Mouse (Mus musculus): ENCODE measurements around the gene Gm9821.

DNA sequence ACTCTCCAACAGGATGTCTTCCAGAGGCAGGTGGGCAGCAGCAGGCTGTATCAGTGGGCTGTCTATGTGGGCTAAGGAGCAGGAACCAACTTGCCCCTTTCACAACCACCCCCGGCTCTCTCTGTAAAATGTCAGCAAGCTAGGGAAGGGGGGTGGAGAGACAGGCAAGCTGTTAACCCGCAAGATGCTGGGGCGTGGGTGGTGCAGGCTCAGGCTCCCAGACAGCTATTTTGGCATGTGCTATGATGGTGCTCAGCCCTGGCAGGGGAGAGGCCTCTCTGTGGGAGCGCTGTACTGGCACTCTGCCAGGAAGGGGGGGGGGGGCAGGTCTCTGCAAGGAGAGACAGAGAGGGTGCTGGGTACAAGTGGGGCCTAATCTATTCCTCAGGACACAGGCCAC, 11.6 kb downstream of the Gm9821 start:
- TF ChIP-seq RAD21 (IDR thresholded peaks at IDR 0.05; ENCODE audit: low read depth, low read length): no peak
- TF ChIP-seq SIN3A (IDR thresholded peaks at IDR 0.05; ENCODE audit: low read length): peak; percentile 74
- no peak for TF ChIP-seq CTCF (IDR thresholded peaks at IDR 0.05 in 2 of 3, conservative IDR thresholded peaks at IDR 0.05 in 1 of 3; ENCODE audit: control insufficient read depth in 1 of 3, insufficient read depth in 1 of 3, low read depth in 2 of 3, low read length in 3 of 3, poor library complexity in 1 of 3, severe bottlenecking in 1 of 3)
- no peak; the same call in 1 of the 2 replicates for TF ChIP-seq HCFC1 (IDR thresholded peaks at IDR 0.05; ENCODE audit: low read depth, low read length)
- no peak; a peak in 1 of 4 replicates for TF ChIP-seq POLR2A (IDR thresholded peaks at IDR 0.05; ENCODE audit: control insufficient read depth in 1 of 2, insufficient read depth in 1 of 2, low read depth in 1 of 2, low read length in 2 of 2, poor library complexity in 1 of 2)

Measured in MEL (cell line).